Mouse (Mus musculus) T-cell, adult 66 days (primary cell): ENCODE results near the gene Gm266. TPM values are rescaled to one million over a fixed set of nuclear protein-coding genes. Genes with fewer than 3 reads are reported as not detected.

Source experiments
- total RNA-seq, 2 experiments: library from RNA; stranded (reverse); gene quantifications; 3 replicates in 1 of 2; 4 replicates in 1 of 2; pipeline ENCODE4 v1.2.4; 2023

The Gm266 gene
- total RNA-seq = not detected

DNA sequence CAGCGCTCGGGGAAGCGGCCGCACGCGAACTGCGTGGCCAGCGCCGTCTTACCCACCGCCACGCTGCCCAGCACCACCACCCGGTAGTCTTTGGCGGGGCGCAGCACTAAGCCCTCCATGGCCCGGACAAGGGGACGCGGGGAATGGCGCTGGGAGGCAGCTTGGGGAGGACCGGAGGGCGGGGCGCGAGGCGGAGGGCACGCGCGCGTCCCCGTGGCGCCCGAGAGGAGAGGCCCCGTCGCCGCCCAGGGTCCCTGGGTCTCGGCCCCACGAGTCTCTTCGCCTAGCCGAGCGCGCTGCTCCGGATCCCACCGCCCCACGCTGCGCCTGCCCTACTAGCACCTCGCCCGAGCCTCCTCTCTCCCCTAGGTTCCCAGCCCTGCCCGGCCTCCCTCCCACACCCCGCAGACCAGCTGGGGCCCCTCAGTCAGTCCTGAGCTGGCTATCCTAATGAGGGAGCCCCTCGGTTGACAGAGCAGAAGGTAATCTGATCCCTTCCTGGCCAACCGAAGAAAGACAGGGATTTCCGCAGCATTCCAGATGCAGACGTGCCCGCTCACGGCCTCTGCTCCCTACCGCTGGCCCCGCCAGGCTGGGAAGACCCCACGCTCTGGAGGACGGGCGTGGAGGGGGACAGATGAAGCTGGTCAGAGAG is at the start of gene Gm266:
Gene Gm266, minus strand, starts transcription at position 172 of the 655 bp plus-strand sequence.

DNA sequence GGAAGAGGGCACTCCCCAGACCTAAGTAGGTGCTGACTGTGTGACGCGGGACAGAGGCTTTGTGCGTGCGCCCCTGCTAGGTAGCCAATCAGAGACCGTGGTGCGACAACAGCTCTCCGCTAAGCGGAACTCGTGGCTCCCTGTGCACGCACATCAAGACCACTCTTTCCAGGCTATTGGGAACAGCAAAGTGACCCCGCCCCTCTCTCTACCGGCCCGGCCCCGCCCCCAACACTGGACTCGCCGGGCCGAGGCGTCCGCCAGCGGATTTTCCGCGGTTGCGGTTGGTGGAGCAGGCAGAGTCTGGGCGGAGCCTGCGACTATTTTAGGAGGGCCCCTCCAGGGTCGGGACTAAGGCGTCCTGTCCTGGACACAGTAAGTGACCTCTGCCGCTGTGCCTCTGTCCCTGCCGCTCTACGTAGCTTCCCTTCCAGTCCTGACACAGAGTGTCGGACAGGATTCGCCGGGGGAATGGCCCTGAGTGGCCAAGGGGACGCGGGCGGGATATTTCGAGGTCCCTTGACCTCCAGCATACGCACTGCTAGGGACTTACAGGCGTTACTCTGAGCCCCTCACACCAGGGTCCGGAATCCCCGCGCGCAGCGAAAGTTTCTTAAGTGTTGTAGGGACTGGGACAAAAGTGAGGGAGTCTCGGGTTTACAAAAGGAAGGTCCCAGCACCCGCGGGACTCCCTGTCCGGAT is 43.2 kb downstream of the Gm266 start, which contains the start of gene Tnfaip2:
Gene Tnfaip2, plus strand, starts transcription at position 161 of the 702 bp plus-strand sequence.

Other genes with a start within 250 kb of the Gm266 start
- gene Amn, start 214.7 kb downstream of the Gm266 start, total RNA-seq = 1 to 10 TPM; 1.9 to 5.0 TPM
- gene Cdc42bpb, start 108.1 kb downstream of the Gm266 start, total RNA-seq = 1 to 10 TPM; 2.1 to 4.2 TPM
- gene Lbhd2, start 79.0 kb downstream of the Gm266 start, total RNA-seq = not detected
- not detected for gene Exoc3l4, start 68.8 kb downstream of the Gm266 start, total RNA-seq
- 1 to 10 TPM; 3.4 to 7.4 TPM for gene Tnfaip2, start 43.4 kb downstream of the Gm266 start, total RNA-seq
- 100 to 1,000 TPM; 672 to 745 TPM for gene Eif5, start 52.2 kb upstream of the Gm266 start, total RNA-seq
- gene Mark3, start 88.7 kb upstream of the Gm266 start, total RNA-seq = 10 to 100 TPM; 73.8 to 77.6 TPM
- gene Ckb, start 186.5 kb upstream of the Gm266 start, total RNA-seq = 10 to 100 TPM in 1 of 2 experiments, 1 to 10 TPM in 1; 8.9 to 10.7 TPM
- 10 to 100 TPM; 19.6 to 20.4 TPM for gene Trmt61a, start 192.3 kb upstream of the Gm266 start, total RNA-seq
- gene Bag5, start 227.4 kb upstream of the Gm266 start, total RNA-seq = 10 to 100 TPM; 28.0 to 32.6 TPM
- 10 to 100 TPM; 21.6 to 27.0 TPM for gene Apopt1, start 227.4 kb upstream of the Gm266 start, total RNA-seq